Mouse (Mus musculus) urinary bladder, adult 2 months (tissue): ENCODE data around the gene Zg16. TPM values are rescaled to one million over a fixed set of nuclear protein-coding genes. Genes with fewer than 3 reads are reported as not detected.
"Not testable (repeated sequence)": the region's sequence is repeated elsewhere in the genome, so short reads cannot be mapped to it uniquely, and the experiment has no call there.

ENCODE experiments used
- DNase-seq: peaks from one replicate; pipeline ENCODE4 v3.0.0; 2022; ENCODE audit warnings: low spot score
- polyA plus RNA-seq: library from polyadenylated mRNA; depleted of rRNA; stranded (reverse); fragments of >200 nt; gene quantifications from 2 replicates; pipeline ENCODE4 v1.2.3, GENCODE M21; 2012

Gene Zg16
- polyA plus RNA-seq, 1 experiment, result 0.15 TPM

GRCm38 (mm10) chr7:127104560-127105332, 17.6 kb upstream of the Zg16 start:
- DNase-seq, result no peak

GRCm38 (mm10) chr7:127103960-127104359, 16.8 kb upstream of the Zg16 start:
- DNase-seq, result no peak

- no peak for DNase-seq
Measured at GRCm38 (mm10) chr7:127102148-127102547, 15.0 kb upstream of the Zg16 start.

GRCm38 (mm10) chr7:127101451-127102016, 14.4 kb upstream of the Zg16 start:
- no peak for DNase-seq

- DNase-seq, result no peak
Measured at GRCm38 (mm10) chr7:127099528-127099927, 12.4 kb upstream of the Zg16 start.

- no peak for DNase-seq
Measured at GRCm38 (mm10) chr7:127098950-127099349, 11.8 kb upstream of the Zg16 start.

GRCm38 (mm10) chr7:127098521-127098920, 11.4 kb upstream of the Zg16 start:
- no peak for DNase-seq

- no peak for DNase-seq
Measured at GRCm38 (mm10) chr7:127096456-127096855, 9.3 kb upstream of the Zg16 start.

GRCm38 (mm10) chr7:127093914-127094313, 6.8 kb upstream of the Zg16 start:
- DNase-seq, result no peak

- DNase-seq, result no peak
Measured at GRCm38 (mm10) chr7:127091114-127091896, 4.2 kb upstream of the Zg16 start, which contains the start of gene AI467606. AI467606 (plus strand) TSS chr7:127091359.

- DNase-seq, result no peak
Measured at GRCm38 (mm10) chr7:127090154-127091113, 3.3 kb upstream of the Zg16 start.

GRCm38 (mm10) chr7:127088901-127089845, 2.0 kb upstream of the Zg16 start:
- no peak for DNase-seq

GRCm38 (mm10) chr7:127088083-127088482, 955 bp upstream of the Zg16 start:
- no peak for DNase-seq

- DNase-seq, result not testable (repeated sequence)
Measured at GRCm38 (mm10) chr7:127085751-127086150, 1.4 kb downstream of the Zg16 start.

- no peak for DNase-seq
Measured at GRCm38 (mm10) chr7:127084794-127085193, 2.3 kb downstream of the Zg16 start.

GRCm38 (mm10) chr7:127083689-127084088, 3.4 kb downstream of the Zg16 start:
- no peak for DNase-seq

- DNase-seq, result no peak
Measured at GRCm38 (mm10) chr7:127082995-127083394, 4.1 kb downstream of the Zg16 start.

- no peak for DNase-seq
Measured at GRCm38 (mm10) chr7:127082271-127082670, 4.9 kb downstream of the Zg16 start.

- DNase-seq, result no peak
Measured at GRCm38 (mm10) chr7:127080045-127080444, 7.1 kb downstream of the Zg16 start.

GRCm38 (mm10) chr7:127077692-127078091, 9.4 kb downstream of the Zg16 start:
- DNase-seq, result no peak
